Mouse (Mus musculus): ENCODE measurements around the gene Mtmr2. TPM values are rescaled to one million over a fixed set of nuclear protein-coding genes. Genes with fewer than 3 reads are reported as not detected.
A peak's percentile ranks its signal among the peaks of the same experiment; 100 is the strongest.

Gene Mtmr2
- polyA plus RNA-seq, 1 experiment from 2014 or later, result 64.1 TPM

DNA sequence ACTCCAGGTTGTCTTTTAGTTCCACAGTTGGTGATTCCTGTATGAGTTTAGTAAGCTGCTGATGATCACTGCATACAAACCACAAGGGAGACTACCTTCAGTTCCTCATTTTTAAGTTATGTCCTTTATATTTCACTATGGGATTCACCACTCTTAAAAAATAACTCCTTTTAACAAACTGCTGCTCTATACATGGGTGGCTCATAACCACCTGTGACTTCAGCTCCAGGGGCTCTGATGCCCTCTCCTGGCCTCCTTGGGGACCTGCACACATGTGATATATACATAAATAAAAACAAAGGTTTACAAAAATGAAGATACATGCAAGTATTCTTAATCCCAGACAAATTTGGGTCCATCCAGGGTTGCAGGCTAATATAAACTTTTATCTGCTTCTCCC lies 61.7 kb downstream of the Mtmr2 start:
- no peaks in the 10 kb centered on the region for H3K9me3 ChIP-seq (replicated peaks)
- no peak overlapping the region for H3K4me2 ChIP-seq
- H3K27me3 ChIP-seq, result no peaks in the 10 kb centered on the region
- H3K4me3 ChIP-seq, result no peak overlapping the region
- ATAC-seq, result no peak
- H3K36me3 ChIP-seq (ENCODE audit: poor library complexity, severe bottlenecking), result peaks cover 85% of the 10 kb centered on the region
- no peak overlapping the region for H3K27ac ChIP-seq
- H3K4me1 ChIP-seq, result no peaks in the 10 kb centered on the region
- H3K9ac ChIP-seq, result no peak overlapping the region

DNA sequence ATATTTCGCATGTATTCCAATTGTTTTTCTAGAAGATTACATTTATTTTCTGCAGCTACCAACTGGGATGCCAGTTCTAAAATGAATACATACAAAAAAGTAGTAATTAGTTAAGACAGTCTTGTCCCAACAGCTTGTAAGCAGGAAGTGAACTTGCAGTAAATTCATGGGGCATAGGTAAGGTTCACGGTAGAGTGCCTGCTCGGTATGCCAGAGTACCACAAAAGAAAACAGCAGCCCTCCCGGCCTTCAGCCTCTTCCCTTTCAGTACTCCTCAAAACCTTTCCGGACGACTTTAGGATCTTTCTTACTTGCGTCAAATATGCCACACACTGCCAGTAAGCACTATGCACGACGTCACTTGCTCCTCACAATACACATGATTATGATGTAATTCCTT lies 70.2 kb downstream of the Mtmr2 start:
- Histone ChIP-seq H3K4me1 (no peaks in the 10 kb centered on the region), H3K9ac (no peak overlapping the region), H3K27ac (no peak overlapping the region), H3K4me3 (no peak overlapping the region), H3K36me3 (ENCODE audit: poor library complexity, severe bottlenecking) (peaks cover 78% of the 10 kb centered on the region), H3K9me3 (replicated peaks) (no peaks in the 10 kb centered on the region), H3K27me3 (no peaks in the 10 kb centered on the region), H3K4me2 (no peak overlapping the region)
- ATAC-seq, result no peak
- 84% methylated on average over 9 of the region's 9 CpGs for WGBS

DNA sequence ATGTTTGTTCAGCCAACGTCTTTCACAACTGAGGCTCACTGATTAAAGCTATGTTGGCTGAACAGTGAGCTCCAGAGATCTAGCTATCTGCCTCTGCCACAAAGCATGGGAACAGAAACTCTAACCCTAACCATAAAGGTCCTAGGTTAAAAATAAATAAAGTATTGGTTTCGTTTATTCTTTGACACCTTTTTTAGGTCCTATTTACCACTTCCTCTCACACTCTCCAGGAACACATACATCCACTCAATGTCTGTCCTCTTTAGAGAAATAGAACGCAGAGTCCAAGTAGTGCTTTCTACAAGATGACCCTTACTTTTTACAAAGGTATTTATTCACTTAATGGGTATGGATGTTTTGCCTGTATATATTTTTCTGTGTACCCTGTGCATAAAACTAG lies 72.6 kb downstream of the Mtmr2 start:
- H3K27me3 ChIP-seq, result no peaks in the 10 kb centered on the region
- no peak overlapping the region for H3K4me3 ChIP-seq
- H3K27ac ChIP-seq, result no peak overlapping the region
- ATAC-seq, result no peak
- no peak overlapping the region for H3K9ac ChIP-seq
- 95% methylated on average over 3 of the region's 3 CpGs for WGBS
- peaks cover 58% of the 10 kb centered on the region for H3K36me3 ChIP-seq (ENCODE audit: poor library complexity, severe bottlenecking)
- H3K4me1 ChIP-seq, result peaks cover 21% of the 10 kb centered on the region
- no peaks in the 10 kb centered on the region for H3K9me3 ChIP-seq (replicated peaks)
- no peak overlapping the region for H3K4me2 ChIP-seq

DNA sequence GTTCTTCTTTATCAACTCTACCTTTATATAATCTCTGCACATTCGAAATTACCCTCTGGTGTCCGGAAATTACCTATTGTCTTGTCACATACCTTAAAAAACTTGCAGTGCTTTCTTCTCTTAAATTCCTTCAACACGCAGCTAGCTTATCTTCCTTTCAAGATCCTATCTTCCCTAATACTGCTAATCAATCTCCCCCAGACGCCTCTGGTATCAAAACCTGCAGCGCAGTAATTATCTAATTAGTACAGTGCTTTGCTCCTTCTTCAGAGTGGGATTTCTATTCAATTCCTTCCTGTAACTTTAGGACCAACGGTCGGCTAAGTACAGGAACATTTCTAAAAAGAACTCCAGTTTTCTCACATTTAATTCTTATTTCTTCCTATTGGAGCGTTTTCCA lies 77.7 kb downstream of the Mtmr2 start:
- Histone ChIP-seq H3K4me2 (peak overlapping the region; percentile 69), H3K27me3 (no peaks in the 10 kb centered on the region), H3K9me3 (replicated peaks) (no peaks in the 10 kb centered on the region), H3K27ac (peak overlapping the region; percentile 99), H3K36me3 (ENCODE audit: poor library complexity, severe bottlenecking) (peaks cover 18% of the 10 kb centered on the region), H3K4me3 (peak overlapping the region; percentile 83), H3K9ac (peak overlapping the region; percentile 93), H3K4me1 (peaks cover 32% of the 10 kb centered on the region)
- ATAC-seq, result no peak
- WGBS, result 6% methylated on average over 8 of the region's 8 CpGs

DNA sequence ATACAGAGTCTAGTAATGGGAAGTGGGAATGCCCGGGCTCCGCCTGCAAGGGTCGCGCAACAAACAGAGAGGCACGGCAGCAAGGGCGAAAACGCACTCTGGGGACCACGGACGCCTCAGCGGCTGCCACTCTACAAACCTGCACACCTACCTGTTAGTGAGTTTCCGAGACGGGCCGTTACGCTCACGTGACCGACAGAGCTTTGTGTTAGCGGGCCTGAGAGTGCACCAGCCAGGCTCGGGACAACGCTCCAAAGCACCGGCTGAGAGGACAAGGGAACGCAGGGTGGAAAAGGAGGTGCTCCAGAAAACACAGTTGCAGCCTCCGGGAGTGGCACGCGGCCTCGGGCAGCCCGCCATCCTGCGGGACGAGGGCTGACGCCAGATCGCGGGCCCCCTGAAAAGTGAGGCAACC lies 78.2 kb downstream of the Mtmr2 start:
- peak overlapping the region; percentile 69 for H3K4me2 ChIP-seq
- peak overlapping the region; percentile 99 for H3K27ac ChIP-seq
- H3K9ac ChIP-seq, result peak overlapping the region; percentile 93
- peaks cover 37% of the 10 kb centered on the region for H3K4me1 ChIP-seq
- peak overlapping the region; percentile 83 for H3K4me3 ChIP-seq
- under 1% methylated on average over 31 of the region's 31 CpGs for WGBS
- peaks cover 18% of the 10 kb centered on the region; the same call in 1 of the 2 replicates for H3K36me3 ChIP-seq (ENCODE audit: poor library complexity, severe bottlenecking)
- H3K9me3 ChIP-seq (replicated peaks), result no peaks in the 10 kb centered on the region
- H3K27me3 ChIP-seq, result no peaks in the 10 kb centered on the region
- ATAC-seq, result peak; percentile 9; the same call in 1 of the 2 replicates

DNA sequence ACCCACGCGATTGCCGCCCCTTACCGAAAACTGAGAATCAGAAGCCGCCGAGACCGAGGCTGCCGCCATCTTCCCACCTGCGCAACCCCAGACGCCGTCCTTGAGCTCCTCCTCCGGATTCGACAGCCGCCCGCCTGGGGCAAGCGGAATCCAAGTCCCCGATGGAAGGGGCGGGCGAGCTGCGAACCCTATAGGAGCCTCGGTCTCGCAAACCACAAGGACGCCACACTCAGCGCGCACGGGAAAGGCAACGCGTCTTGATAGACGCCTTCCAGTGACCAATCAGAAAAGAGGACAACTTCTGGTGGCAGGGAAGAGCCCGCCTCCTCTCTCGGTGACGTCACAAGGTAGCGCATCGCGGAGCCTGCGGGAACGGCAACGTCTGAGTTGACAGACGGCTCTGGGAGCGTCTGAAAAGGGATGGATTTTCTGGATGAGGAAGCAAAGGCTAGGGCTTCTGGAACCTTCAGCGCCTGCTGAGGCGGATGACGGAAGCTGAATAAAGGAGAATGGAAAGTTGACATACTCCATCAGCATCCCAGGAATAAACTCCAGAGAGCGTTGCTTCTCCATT lies 78.7 kb downstream of the Mtmr2 start, which contains the start of gene Cep57:
Gene Cep57, minus strand, starts transcription at position 276 of the 574 bp plus-strand sequence.
- WGBS, result 0% methylated on average over 35 of the region's 44 CpGs
- peak within 1 kb of the TSS; percentile 99 for H3K27ac ChIP-seq

DNA sequence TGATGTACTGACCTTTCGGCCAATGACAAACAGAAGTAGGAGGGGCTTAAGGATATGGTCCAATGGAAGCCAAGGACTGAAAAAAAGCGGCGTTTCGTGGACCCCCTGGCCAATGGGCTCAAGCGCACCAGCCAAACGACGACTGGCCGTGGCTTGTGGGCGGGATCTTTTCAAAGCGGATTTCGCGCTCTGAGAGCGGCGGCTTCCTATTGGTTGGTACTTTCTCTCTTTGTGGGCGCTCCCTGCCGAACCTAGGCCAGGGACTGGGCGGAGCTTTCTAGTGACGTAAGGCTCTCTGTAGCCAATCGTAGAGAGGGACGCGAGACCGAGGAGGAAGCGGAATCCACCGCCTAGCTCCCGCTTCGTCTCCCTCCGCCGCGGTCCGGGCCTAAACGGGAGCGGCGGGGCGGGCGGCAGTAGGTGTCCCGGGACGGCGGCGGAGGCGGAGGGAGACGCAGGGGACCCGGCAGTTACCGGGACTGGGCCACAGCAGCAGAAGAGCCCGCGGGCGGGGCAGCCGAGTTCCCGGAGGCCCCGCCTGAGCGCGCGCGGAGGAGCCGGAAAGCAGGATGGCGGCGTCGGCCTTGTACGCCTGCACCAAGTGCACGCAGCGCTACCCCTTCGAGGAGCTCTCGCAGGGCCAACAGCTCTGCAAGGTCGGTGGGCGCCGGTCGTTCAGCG lies 79.3 kb downstream of the Mtmr2 start, which contains the start of gene Fam76b:
Gene Fam76b, plus strand, starts transcription at position 311 of the 681 bp plus-strand sequence.
- WGBS, result under 1% methylated on average over 67 of the region's 67 CpGs
- Histone ChIP-seq H3K27me3 (no peaks in the 10 kb centered on the region), H3K4me1 (peaks cover 39% of the 10 kb centered on the region), H3K9me3 (replicated peaks) (no peaks in the 10 kb centered on the region), H3K4me3 (peak within 1 kb of the TSS; percentile 83), H3K36me3 (ENCODE audit: poor library complexity, severe bottlenecking) (peaks cover 25% of the 10 kb centered on the region; the same call in 1 of the 2 replicates), H3K4me2 (peak within 1 kb of the TSS; percentile 87), H3K9ac (peak within 1 kb of the TSS; percentile 95), H3K27ac (peak within 1 kb of the TSS; percentile 99)
- peak; percentile 96 for ATAC-seq

More for the DNA sequence above, 78.7 kb downstream of the Mtmr2 start, which contains the start of gene Cep57:
- peak; percentile 93 for ATAC-seq
- H3K9ac ChIP-seq, result peak within 1 kb of the TSS; percentile 95
- peaks cover 39% of the 10 kb centered on the region for H3K4me1 ChIP-seq
- peak within 1 kb of the TSS; percentile 83 for H3K4me3 ChIP-seq
- peak within 1 kb of the TSS; percentile 87 for H3K4me2 ChIP-seq
- no peaks in the 10 kb centered on the region for H3K27me3 ChIP-seq
- H3K9me3 ChIP-seq (replicated peaks), result no peaks in the 10 kb centered on the region
- H3K36me3 ChIP-seq (ENCODE audit: poor library complexity, severe bottlenecking), result peaks cover 23% of the 10 kb centered on the region; the same call in 1 of the 2 replicates

DNA sequence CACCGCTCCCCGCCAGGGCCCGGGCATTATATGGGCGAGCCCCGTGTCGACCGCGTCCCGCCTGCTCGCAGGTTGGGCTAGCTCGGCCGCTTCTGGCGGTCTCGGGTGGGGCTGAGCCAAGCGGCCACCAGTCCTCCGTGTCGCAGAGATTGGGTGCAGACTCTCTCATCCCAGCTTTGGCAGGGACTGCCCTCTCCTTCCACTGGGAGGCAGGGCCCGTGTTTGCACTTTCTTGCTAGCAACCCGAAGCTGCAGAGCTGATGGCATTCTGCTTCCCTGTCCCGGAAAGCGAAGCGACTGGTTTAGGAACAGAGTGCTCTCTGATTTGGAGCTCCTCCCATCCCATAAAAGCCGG lies 79.9 kb downstream of the Mtmr2 start:
- Histone ChIP-seq H3K4me2 (peak overlapping the region; percentile 87), H3K27me3 (no peaks in the 10 kb centered on the region), H3K4me3 (peak overlapping the region; percentile 83), H3K36me3 (ENCODE audit: poor library complexity, severe bottlenecking) (peaks cover 25% of the 10 kb centered on the region), H3K4me1 (peaks cover 39% of the 10 kb centered on the region), H3K9ac (peak overlapping the region; percentile 95), H3K9me3 (replicated peaks) (no peaks in the 10 kb centered on the region), H3K27ac (peak overlapping the region; percentile 99)
- WGBS, result under 1% methylated on average over 23 of the region's 23 CpGs
- ATAC-seq, result no peak; the same call in 1 of the 2 replicates

DNA sequence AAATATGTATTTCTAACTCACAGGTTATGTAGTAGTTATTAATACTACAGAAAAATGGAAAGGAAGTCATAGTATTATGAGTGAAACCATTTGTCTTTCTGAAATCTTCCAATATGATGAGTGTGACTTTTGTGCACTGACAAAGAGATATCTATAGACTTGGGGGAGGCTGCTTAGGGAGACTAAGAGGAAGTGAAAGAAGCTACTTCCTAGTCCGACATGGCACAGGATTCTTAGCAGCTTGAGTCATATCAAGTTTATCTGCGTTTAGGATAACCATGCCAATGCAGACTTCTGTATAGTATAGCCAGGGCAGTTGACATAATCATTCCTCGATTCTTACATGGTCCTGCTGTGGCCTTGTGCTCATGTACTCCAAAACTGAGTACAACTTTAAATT lies 87.0 kb downstream of the Mtmr2 start:
- H3K9ac ChIP-seq, result no peak overlapping the region
- H3K27me3 ChIP-seq, result no peaks in the 10 kb centered on the region
- H3K27ac ChIP-seq, result no peak overlapping the region
- peaks cover 7% of the 10 kb centered on the region; the same call in 1 of the 2 replicates for H3K4me1 ChIP-seq
- ATAC-seq, result no peak
- H3K9me3 ChIP-seq (replicated peaks), result no peaks in the 10 kb centered on the region
- H3K4me3 ChIP-seq, result no peak overlapping the region
- H3K4me2 ChIP-seq, result no peak overlapping the region
- 88% methylated on average over 3 of the region's 3 CpGs for WGBS
- H3K36me3 ChIP-seq (ENCODE audit: poor library complexity, severe bottlenecking), result peaks cover 88% of the 10 kb centered on the region

DNA sequence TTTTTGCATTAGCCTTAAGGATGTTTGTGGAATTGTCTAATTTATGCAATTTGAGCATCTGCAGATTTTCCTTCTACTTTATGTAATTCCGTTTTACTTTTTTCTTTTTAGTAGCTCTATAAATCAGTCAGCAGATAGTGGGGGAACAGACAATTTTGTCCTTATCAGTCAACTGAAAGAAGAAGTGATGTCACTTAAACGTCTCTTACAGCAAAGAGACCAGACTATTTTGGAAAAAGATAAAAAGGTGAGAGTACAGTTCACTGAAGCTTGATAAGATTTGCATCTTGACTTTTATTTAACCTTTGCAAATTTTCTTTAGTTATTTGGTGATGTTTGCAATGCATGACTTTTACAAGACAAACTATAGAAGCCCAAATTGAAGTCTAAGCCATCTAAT lies 88.5 kb downstream of the Mtmr2 start:
- Histone ChIP-seq H3K27ac (no peak overlapping the region), H3K4me3 (no peak overlapping the region), H3K27me3 (no peaks in the 10 kb centered on the region), H3K4me1 (no peaks in the 10 kb centered on the region), H3K36me3 (ENCODE audit: poor library complexity, severe bottlenecking) (peaks cover 89% of the 10 kb centered on the region), H3K9me3 (replicated peaks) (no peaks in the 10 kb centered on the region), H3K9ac (no peak overlapping the region), H3K4me2 (no peak overlapping the region)
- 89% methylated on average over 2 of the region's 2 CpGs for WGBS
- ATAC-seq, result no peak

DNA sequence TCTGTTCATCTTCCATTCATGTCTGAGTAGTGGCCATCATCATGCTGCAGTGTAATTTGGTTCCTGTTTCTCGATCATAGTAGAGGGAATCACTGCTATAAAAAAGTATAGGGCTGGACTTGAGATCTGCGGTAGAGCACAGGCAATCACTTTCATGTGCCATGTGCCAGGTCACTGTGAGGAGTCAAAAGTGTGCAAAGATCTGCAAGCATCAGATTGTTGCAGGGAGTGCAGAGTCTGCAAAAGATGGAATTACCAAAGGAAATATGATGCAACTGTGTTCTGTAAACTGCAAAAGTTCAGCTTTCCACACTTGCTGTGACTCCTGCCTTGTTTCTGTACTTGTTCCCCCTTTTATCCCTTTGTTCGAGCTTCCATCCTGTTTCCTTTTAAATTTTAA lies 99.4 kb downstream of the Mtmr2 start:
- Histone ChIP-seq H3K27ac (no peak overlapping the region), H3K4me2 (no peak overlapping the region), H3K36me3 (ENCODE audit: poor library complexity, severe bottlenecking) (peaks cover 25% of the 10 kb centered on the region), H3K9ac (no peak overlapping the region), H3K9me3 (replicated peaks) (no peaks in the 10 kb centered on the region), H3K4me3 (no peak overlapping the region), H3K27me3 (no peaks in the 10 kb centered on the region), H3K4me1 (no peaks in the 10 kb centered on the region)
- ATAC-seq, result no peak
- 92% methylated on average over 3 of the region's 3 CpGs for WGBS
